10 mouse cellular contexts compared by ENCODE assay signal in the genomic region with DNA sequence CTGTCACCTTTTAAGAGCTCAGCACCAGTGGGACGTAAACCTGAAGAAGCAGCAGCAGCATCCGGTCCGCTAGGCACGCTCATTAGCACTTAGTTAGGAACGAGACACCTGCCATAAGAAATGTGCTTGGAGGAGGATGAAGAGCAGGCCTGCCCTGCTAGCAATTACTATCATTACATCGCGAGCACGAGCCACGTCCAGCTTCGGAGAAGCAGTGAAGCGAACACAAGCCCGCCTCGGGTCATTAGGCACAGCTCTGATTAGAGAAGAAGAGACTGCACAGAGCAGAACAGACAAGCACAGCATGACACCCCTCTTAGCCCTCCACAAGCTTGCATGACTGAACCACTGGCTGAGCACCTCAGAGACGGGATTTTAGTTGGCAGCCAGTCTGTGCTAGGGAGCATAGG. TPM values are rescaled to one million over a fixed set of nuclear protein-coding genes. Genes with fewer than 3 reads are reported as not detected.
A peak's percentile ranks its signal among the peaks of the same experiment; 100 is the strongest.
DNase-seq lines count a peak whose midpoint lies in the region; ATAC-seq and TF ChIP-seq lines count a peak whose summit lies in the region.
"Had no signal": no experiment of that assay in that cellular context is flagged by ENCODE, and none has a peak within 500 bp of the region (broad histone marks: within the 10 kb centered on the region; RNA-seq: fewer than 3 reads in every experiment).

No protein-coding gene starts in this region.

- ATAC-seq in Patski = peak; percentile 60
- ATAC-seq in hindbrain, embryonic 13.5 days (ENCODE audit: low FRiP score) = peak; percentile 84
- ATAC-seq in midbrain, embryonic 14.5 days (ENCODE audit: low FRiP score, low TSS enrichment) = peak; percentile 70

- WGBS in hindbrain, embryonic 13.5 days = 15% methylated on average over 14 of the region's 14 CpGs
- WGBS in midbrain, embryonic 14.5 days = 21% methylated on average over 14 of the region's 14 CpGs
- WGBS in lung, adult 2 months = 91% methylated on average over 14 of the region's 14 CpGs

- no peaks in the 10 kb centered on the region for H3K27me3 ChIP-seq in Patski
- 0 out of 2 replicates have a peak, but pooled peaks cover 7% of the 10 kb centered on the region for H3K27me3 ChIP-seq in hindbrain, embryonic 13.5 days
- H3K27me3 ChIP-seq in midbrain, embryonic 14.5 days (ENCODE audit: control insufficient read depth, insufficient read depth, low read length) = no peaks in the 10 kb centered on the region
- H3K27me3 ChIP-seq: embryonic facial prominence, embryonic 13.5 days; liver, embryonic 13.5 days had no signal

- no peak overlapping the region for H3K4me3 ChIP-seq in hindbrain, embryonic 13.5 days
- no peak overlapping the region for H3K4me3 ChIP-seq in midbrain, embryonic 14.5 days (replicated peaks; ENCODE audit: low read depth, low read length)
- no peak overlapping the region for H3K4me3 ChIP-seq in lung, adult 2 months (replicated peaks; ENCODE audit: extremely low read depth, low read depth, low read length)
- H3K4me3 ChIP-seq: embryonic facial prominence, embryonic 13.5 days; heart, adult 2 months; liver, embryonic 13.5 days had no signal

- no peak overlapping the region for H3K9ac ChIP-seq in hindbrain, embryonic 13.5 days
- H3K9ac ChIP-seq in midbrain, embryonic 14.5 days (replicated peaks; ENCODE audit: low read length) = no peak overlapping the region
- H3K9ac ChIP-seq: embryonic facial prominence, embryonic 13.5 days; liver, embryonic 13.5 days had no signal

- no peak for TF ChIP-seq POLR2A in lung, adult 2 months (IDR thresholded peaks at IDR 0.05; ENCODE audit: borderline replicate concordance, extremely low read depth, low read depth, low read length)

- CTCF ChIA-PET in Patski (lab: Charles Lee) = no interaction called here

- TF ChIP-seq CTCF in Patski (IDR thresholded peaks at IDR 0.05) = no peak
- TF ChIP-seq CTCF in lung, adult 2 months (IDR thresholded peaks at IDR 0.05; ENCODE audit: insufficient read depth, low read length) = no peak

- H3K9me3 ChIP-seq in hindbrain, embryonic 13.5 days = no peaks in the 10 kb centered on the region
- no peaks in the 10 kb centered on the region for H3K9me3 ChIP-seq in midbrain, embryonic 14.5 days (ENCODE audit: control insufficient read depth, low read length)
- H3K9me3 ChIP-seq: embryonic facial prominence, embryonic 13.5 days; liver, embryonic 13.5 days had no signal

- H3K4me1 ChIP-seq in hindbrain, embryonic 13.5 days (replicated peaks) = peaks cover 29% of the 10 kb centered on the region
- H3K4me1 ChIP-seq in midbrain, embryonic 14.5 days (ENCODE audit: control insufficient read depth, insufficient read depth, low read length) = peaks cover 7% of the 10 kb centered on the region; the same call in 1 of the 2 replicates
- peaks cover 3% of the 10 kb centered on the region for H3K4me1 ChIP-seq in lung, adult 2 months (ENCODE audit: control insufficient read depth, insufficient read depth, low read length)

- H3K4me2 ChIP-seq in hindbrain, embryonic 13.5 days = no peak overlapping the region
- peak overlapping the region; percentile 13; the same call in 1 of the 2 replicates for H3K4me2 ChIP-seq in midbrain, embryonic 14.5 days (ENCODE audit: low read length)
- H3K4me2 ChIP-seq: embryonic facial prominence, embryonic 13.5 days; liver, embryonic 13.5 days had no signal

- no peak overlapping the region for H3K27ac ChIP-seq in hindbrain, embryonic 13.5 days
- H3K27ac ChIP-seq in midbrain, embryonic 14.5 days (replicated peaks; ENCODE audit: low read depth, low read length) = no peak overlapping the region
- H3K27ac ChIP-seq: embryonic facial prominence, embryonic 13.5 days; heart, adult 2 months; liver, embryonic 13.5 days had no signal

- POLR2A ChIA-PET in Patski (lab: Charles Lee) = interaction anchor here (0.6 to 1.1 kb wide), 2 partner anchors 40 to 103 kb away, joined by 3 to 4 read pairs; no protein-coding TSS in a partner anchor

- no peak for DNase-seq in Patski (ENCODE audit: low read depth, low spot score)
- peak; percentile 68 for DNase-seq in embryo, embryonic 11 days
- DNase-seq in midbrain, embryonic 14.5 days = peak; percentile 68
- no peak for DNase-seq in spleen, postnatal 36 days (ENCODE audit: low spot score in 2 of 2)
- no peak for DNase-seq in yolk sac, embryonic 10.5 days (ENCODE audit: low spot score)
- DNase-seq in lung, adult 2 months = no peak
- DNase-seq: heart, adult 2 months; liver, embryonic 13.5 days had no signal

- in situ Hi-C loops in Patski (cut with MboI; ENCODE audit: low pct_unique_long_range_greater_than_20kb) = no loop called here

- peaks cover 13% of the 10 kb centered on the region for H3K36me3 ChIP-seq in hindbrain, embryonic 13.5 days
- H3K36me3 ChIP-seq in midbrain, embryonic 14.5 days (ENCODE audit: control insufficient read depth, insufficient read depth, low read length) = 0 out of 2 replicates have a peak, but pooled peaks cover 9% of the 10 kb centered on the region

RNA-seq across cellular contexts. Expression of gene Tle1, which starts 40.6 kb away (rescaled TPM):
- 8.4 TPM for polyA plus RNA-seq in Patski (2021)
- 42.9 and 45.1 TPM in 2 replicates for polyA plus RNA-seq in hindbrain, embryonic 13.5 days (2015; fragmentation: Nextera tagmentation; extraction: Ambion mirVana)
- 43.5 and 51.0 TPM in 2 replicates for polyA plus RNA-seq in midbrain, embryonic 14.5 days (2014; fragmentation: Nextera tagmentation; extraction: Ambion mirVana)
- polyA plus RNA-seq in lung, adult 2 months (2012; rRNA removed) = 36.2 and 53.1 TPM in 2 replicates

Comparison
In these comparisons a context has a peak if more than half of its experiments do, and no peak if none do; other contexts are left out.
1. DNase-seq: peak in embryo, embryonic 11 days (single experiment) and midbrain, embryonic 14.5 days (single experiment); none in Patski (single experiment), spleen, postnatal 36 days (0 of 2), yolk sac, embryonic 10.5 days (single experiment) and lung, adult 2 months (single experiment).
2. Peak in every context shown above with its lines, with median percentiles within 50 percentile points of each other: ATAC-seq.